Mouse (Mus musculus) spleen, adult 2 months (tissue): ENCODE data around the gene Mapk8ip2.

Experiments used
- CTCF ChIP-seq: fragments of 200-500 bp; IDR thresholded peaks from 2 replicates; pipeline ENCODE4 v1.5.1; 2011; ENCODE audit warnings: mild to moderate bottlenecking, inconsistent platforms; ENCODE audit not compliant: insufficient read depth, insufficient read length, insufficient replicate concordance; ENCODE audit errors: extremely low read depth
- POLR2A ChIP-seq: fragments of 200-500 bp; IDR thresholded peaks from 2 replicates; pipeline ENCODE4 v1.6.1; 2011; ENCODE audit warnings: low read depth, low read length, inconsistent platforms

DNA sequence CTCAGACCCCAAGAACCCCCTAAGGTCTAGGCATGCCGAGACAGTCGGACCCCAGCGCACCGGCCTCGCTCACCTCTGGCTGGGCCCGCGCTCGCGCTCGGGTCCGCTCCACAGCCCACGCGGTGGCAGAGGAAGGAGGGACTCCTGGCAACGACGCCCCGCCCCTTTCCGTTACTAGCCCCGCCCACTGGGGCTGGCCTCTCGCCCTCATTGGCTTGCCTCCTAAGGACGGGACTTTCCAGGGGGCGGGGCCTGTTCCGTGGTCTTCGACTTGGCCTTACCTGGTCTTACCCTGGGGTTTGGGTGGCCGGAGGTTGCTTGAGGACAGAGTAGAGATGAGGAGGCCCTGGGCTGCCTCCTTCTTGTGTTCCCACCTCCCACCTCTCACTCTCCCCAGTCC is 43.6 kb upstream of the Mapk8ip2 start, which contains the start of gene Syce3:
- no peak for TF ChIP-seq CTCF
- TF ChIP-seq POLR2A: no peak
